Mouse (Mus musculus) lung, embryonic 16.5 days (tissue): ENCODE measurements around the gene Tmem210. TPM values are rescaled to one million over a fixed set of nuclear protein-coding genes. Genes with fewer than 3 reads are reported as not detected.

Experiments
- ATAC-seq: fragments of 200-750 bp; cut with Nextera tagmentation; 2 replicates; pipeline ENCODE4 v1.8.0; 2017; ENCODE audit warnings: low read depth, mild to moderate bottlenecking, moderate library complexity
- H3K27ac ChIP-seq: fragments of 300-500 bp; sonication (generic); 2 replicates; pipeline ENCODE4 v1.5.1; 2014; ENCODE audit warnings: mild to moderate bottlenecking, control low read depth, low read length
- H3K27me3 ChIP-seq: fragments of 300-500 bp; sonication (generic); 2 replicates; pipeline ENCODE4 v1.6.1; 2014; ENCODE audit warnings: low read depth, low read length, mixed read lengths; ENCODE audit not compliant: control insufficient read depth, insufficient read depth
- H3K36me3 ChIP-seq: fragments of 300-500 bp; sonication (generic); 2 replicates; pipeline ENCODE4 v1.6.1; 2014; ENCODE audit warnings: low read length; ENCODE audit not compliant: control insufficient read depth, insufficient read depth
- H3K4me1 ChIP-seq: fragments of 300-500 bp; sonication (generic); replicated peaks from 2 replicates; pipeline ENCODE4 v1.6.1; 2014; ENCODE audit warnings: low read length, mixed read lengths; ENCODE audit not compliant: control insufficient read depth, insufficient read depth
- H3K4me2 ChIP-seq: fragments of 300-500 bp; sonication (generic); 2 replicates; pipeline ENCODE4 v1.6.1; 2014; ENCODE audit warnings: low read depth, low read length, control low read depth
- H3K4me3 ChIP-seq: fragments of 300-500 bp; sonication (generic); 2 replicates; pipeline ENCODE4 v1.5.1; 2014; ENCODE audit warnings: mild to moderate bottlenecking, low read length, control low read depth
- H3K9ac ChIP-seq: fragments of 300-500 bp; sonication (generic); 2 replicates; pipeline ENCODE4 v1.6.1; 2014; ENCODE audit warnings: low read length, control low read depth
- H3K9me3 ChIP-seq: fragments of 300-500 bp; sonication (generic); 2 replicates; pipeline ENCODE4 v1.6.1; 2016; ENCODE audit warnings: low read length; ENCODE audit not compliant: control insufficient read depth
- WGBS: fragments of 180-500 bp; shearing (Covaris S2); extraction: QIAGEN DNeasy Blood & Tissue Kit; methylation state at CpG from one replicate; pipeline ENCODE4 v1.1.7; 2014; 5-methylcytosine and 5-hydroxymethylcytosine counted together
- polyA plus RNA-seq: library from polyadenylated mRNA; unstranded; fragments of >200 nt; fragmentation: Nextera tagmentation; extraction: Ambion mirVana; gene quantifications from 2 replicates; pipeline ENCODE4 v1.2.1, GENCODE M21; 2015

The Tmem210 gene
- polyA plus RNA-seq, 1 experiment from 2014 or later, result not detected

DNA sequence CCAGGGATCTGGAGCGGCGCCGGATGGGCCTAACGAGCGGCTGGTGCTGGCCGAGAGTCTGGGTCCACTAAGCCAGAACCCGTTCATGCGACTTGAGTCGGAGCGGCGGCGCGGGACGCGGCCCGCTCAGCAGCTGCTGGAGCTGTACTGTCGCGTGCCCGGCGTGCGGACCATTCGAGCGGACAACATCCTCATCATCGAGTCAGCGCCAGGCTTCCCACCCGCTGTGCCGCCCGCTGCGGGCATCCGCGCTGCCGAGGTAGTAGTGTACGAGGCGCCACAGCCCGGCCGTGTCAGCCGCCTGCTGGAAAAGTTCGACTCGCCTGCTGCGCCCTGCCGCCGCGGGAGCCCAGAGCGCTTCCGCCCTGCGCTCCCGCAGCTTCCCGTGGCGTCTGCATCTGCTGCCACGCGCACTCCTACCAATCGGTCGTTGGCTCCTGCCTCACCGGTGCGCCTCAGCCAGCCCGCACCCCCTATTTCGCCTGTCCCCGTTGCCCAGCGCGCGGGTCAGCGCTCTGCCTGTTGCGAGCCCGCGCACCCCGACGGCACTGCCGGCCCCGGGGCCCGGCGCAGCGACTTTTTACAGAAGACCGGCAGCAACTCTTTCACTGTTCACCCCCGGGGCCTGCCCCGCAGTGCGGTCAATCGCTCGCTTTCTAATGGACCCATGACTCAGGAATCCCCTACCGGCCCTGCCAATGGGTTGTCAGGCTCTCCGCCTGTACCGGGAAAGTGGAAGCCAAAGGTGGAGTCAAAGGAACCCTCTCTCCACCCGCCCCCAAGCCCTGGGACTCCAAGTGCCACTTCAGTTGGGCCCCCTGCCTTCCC lies 24.9 kb upstream of the Tmem210 start:
- H3K4me2 ChIP-seq, result peak overlapping the region; percentile 98
- H3K27ac ChIP-seq, result peak overlapping the region; percentile 27
- H3K9ac ChIP-seq, result peak overlapping the region; percentile 77
- peak overlapping the region; percentile 89 for H3K4me3 ChIP-seq
- peaks cover 32% of the 10 kb centered on the region for H3K4me1 ChIP-seq
- no peaks in the 10 kb centered on the region for H3K36me3 ChIP-seq
- no peaks in the 10 kb centered on the region for H3K9me3 ChIP-seq
- peak; percentile 18; the same call in 1 of the 2 replicates for ATAC-seq
- 1% methylated on average over 66 of the region's 82 CpGs for WGBS
- peaks cover 5% of the 10 kb centered on the region for H3K27me3 ChIP-seq

DNA sequence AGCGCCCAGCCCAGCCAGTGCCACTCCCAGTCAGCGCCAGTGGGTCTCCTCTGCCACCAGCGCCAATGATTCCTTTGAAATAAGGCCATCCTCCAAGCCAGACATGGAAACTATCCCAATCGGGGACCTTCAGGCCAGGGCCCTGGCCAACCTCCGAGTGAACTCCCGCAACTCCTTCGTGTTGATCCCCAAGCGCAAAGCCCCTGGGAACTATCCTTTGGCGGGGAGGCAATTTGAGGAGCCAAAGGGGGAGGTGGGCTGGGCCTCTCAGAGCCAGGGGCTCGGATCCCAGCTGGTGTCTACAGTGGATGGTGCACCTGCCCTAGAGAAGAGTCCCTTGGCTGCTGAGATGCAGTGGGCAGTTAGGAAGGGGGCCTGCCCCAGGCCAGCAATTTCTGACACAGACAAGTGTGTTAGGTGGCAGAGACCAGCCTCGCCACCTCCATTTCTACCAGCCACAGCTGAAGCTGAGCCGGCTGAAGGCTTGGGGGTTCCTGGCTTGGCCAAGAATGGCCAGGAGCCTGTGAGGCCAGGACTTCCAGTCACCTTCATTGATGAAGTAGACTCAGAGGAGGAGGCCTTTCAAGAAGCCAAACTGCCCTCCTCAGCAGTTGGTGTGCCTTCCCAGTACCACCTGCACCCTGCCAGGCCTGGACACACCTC lies 24.2 kb upstream of the Tmem210 start:
- Histone ChIP-seq H3K27me3 (peaks cover 5% of the 10 kb centered on the region), H3K4me3 (peak overlapping the region; percentile 89), H3K36me3 (no peaks in the 10 kb centered on the region), H3K27ac (no peak overlapping the region), H3K9ac (peak overlapping the region; percentile 77), H3K4me1 (peaks cover 32% of the 10 kb centered on the region), H3K9me3 (no peaks in the 10 kb centered on the region), H3K4me2 (peak overlapping the region; percentile 98)
- 22% methylated on average over 12 of the region's 12 CpGs for WGBS
- no peak for ATAC-seq

DNA sequence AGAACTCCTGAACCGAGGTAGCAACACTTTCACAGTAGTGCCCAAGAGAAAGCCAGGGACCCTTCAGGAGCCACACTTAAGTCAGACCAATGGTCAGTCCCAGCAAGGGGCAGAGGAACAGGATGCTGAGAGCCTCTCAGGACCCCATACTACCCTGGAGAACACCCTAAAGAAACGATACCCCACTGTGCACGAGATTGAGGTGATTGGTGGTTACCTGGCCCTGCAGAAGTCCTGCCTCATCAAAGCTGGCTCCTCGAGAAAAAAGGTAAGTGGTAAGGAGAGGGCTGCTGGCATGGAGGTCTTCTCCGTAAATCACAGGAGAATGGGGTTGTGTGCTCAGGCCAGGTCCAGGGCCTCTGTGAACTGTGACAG lies 23.7 kb upstream of the Tmem210 start:
- H3K4me3 ChIP-seq, result no peak overlapping the region
- no peaks in the 10 kb centered on the region for H3K9me3 ChIP-seq
- no peak overlapping the region for H3K27ac ChIP-seq
- no peak overlapping the region for H3K4me2 ChIP-seq
- H3K4me1 ChIP-seq, result peaks cover 32% of the 10 kb centered on the region
- no peak for ATAC-seq
- WGBS, result 65% methylated on average over 5 of the region's 5 CpGs
- H3K9ac ChIP-seq, result no peak overlapping the region
- peaks cover 5% of the 10 kb centered on the region for H3K27me3 ChIP-seq
- H3K36me3 ChIP-seq, result no peaks in the 10 kb centered on the region

DNA sequence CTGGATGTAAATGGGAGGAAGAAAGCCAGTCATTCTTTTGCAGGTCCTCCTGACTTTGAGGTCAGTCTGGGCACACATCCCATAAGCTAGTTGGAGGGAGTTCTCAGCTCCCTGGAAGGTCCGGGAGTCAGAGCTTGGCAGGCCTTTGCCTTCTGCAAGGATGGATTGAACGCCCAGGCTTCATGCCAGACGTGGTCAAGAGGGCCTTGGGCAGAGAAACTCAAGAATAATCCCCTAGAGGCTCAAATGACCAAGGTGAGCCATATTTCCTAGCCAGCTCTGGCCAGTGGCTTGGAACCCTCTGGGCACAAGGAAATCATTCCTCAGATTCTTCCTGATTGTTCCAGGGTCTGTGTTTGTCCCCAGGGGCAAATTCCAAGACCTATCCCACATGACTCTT lies 23.1 kb upstream of the Tmem210 start:
- WGBS, result 66% methylated on average over 3 of the region's 3 CpGs
- no peak overlapping the region for H3K9ac ChIP-seq
- H3K27ac ChIP-seq, result no peak overlapping the region
- peaks cover 5% of the 10 kb centered on the region for H3K27me3 ChIP-seq
- no peak for ATAC-seq
- no peak overlapping the region for H3K4me3 ChIP-seq
- H3K36me3 ChIP-seq, result peaks cover 2% of the 10 kb centered on the region; the same call in 1 of the 2 replicates
- H3K4me2 ChIP-seq, result 0 out of 2 replicates have a peak overlapping the region, but pooled peaks have one; percentile 10
- H3K4me1 ChIP-seq, result peaks cover 32% of the 10 kb centered on the region
- H3K9me3 ChIP-seq, result no peaks in the 10 kb centered on the region

DNA sequence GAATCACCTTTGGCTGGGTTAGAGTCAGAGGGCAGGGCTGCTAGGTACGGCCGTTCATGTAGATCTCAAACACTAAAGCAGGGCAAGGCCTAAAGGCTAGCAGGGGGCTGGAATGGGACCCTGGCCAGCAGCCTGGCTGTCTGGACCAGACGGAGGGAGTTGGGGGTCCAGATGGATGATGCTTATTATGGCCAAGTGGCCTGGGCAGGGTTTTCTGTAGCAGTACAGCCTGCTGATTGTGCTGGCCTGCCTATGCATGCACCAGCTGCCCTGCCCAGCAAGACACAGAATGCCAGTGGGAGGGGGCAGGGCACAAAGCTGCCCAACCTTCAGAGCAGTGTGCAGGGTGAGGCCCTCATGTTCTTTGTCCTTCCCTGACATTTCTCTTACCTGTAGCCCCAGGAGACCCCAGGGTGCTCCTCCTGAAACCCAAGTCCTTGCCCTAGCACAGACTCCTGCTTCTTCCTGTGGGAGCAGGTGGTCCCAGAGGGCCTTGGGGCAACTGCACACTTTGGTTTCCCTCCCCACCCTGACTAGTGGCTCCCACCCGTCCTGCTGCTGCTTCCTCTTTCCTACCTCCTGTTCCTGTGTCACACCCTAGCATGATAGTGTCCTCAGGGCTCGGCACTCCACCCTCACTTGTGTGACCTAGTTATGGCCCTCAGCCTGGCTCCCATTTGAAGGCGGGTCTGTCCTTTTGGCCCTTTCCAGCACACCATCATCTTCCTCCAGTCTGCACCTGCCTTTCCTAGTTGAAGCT lies 21.9 kb upstream of the Tmem210 start:
- no peak overlapping the region for H3K27ac ChIP-seq
- no peak overlapping the region for H3K4me3 ChIP-seq
- peaks cover 34% of the 10 kb centered on the region for H3K4me1 ChIP-seq
- peak overlapping the region; percentile 26; the same call in 1 of the 2 replicates for H3K9ac ChIP-seq
- no peaks in the 10 kb centered on the region for H3K9me3 ChIP-seq
- no peak for ATAC-seq
- 0 out of 2 replicates have a peak overlapping the region, but pooled peaks have one; percentile 8 for H3K4me2 ChIP-seq
- WGBS, result 61% methylated on average over 6 of the region's 6 CpGs
- peaks cover 3% of the 10 kb centered on the region; the same call in 1 of the 2 replicates for H3K36me3 ChIP-seq
- peaks cover 5% of the 10 kb centered on the region for H3K27me3 ChIP-seq

DNA sequence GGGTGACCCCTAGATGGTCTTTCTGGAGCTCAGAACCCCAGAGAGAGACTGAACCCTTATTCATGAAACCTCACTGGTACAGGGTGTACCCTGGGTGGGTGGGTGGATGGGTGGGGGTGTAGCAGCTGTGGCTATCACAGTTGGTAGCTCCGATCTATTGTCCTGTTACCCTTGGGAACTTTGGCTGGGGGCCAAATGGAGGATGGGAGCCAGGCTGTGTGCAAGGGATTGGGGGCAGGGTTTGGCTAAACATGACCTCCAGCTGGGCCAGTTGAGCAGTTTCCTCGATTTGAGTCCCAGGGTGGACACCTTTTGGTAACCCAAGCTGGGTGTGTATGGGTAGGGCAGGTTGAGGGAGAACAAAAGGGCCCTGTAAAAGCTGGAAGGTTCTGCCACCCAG lies 21.2 kb upstream of the Tmem210 start:
- no peak overlapping the region for H3K9ac ChIP-seq
- H3K27me3 ChIP-seq, result peaks cover 5% of the 10 kb centered on the region
- H3K4me1 ChIP-seq, result peaks cover 39% of the 10 kb centered on the region
- no peak overlapping the region for H3K4me3 ChIP-seq
- WGBS, result 35% methylated on average over 2 of the region's 2 CpGs
- no peaks in the 10 kb centered on the region for H3K9me3 ChIP-seq
- H3K4me2 ChIP-seq, result no peak overlapping the region
- no peak overlapping the region for H3K27ac ChIP-seq
- peaks cover 3% of the 10 kb centered on the region; the same call in 1 of the 2 replicates for H3K36me3 ChIP-seq
- no peak for ATAC-seq

DNA sequence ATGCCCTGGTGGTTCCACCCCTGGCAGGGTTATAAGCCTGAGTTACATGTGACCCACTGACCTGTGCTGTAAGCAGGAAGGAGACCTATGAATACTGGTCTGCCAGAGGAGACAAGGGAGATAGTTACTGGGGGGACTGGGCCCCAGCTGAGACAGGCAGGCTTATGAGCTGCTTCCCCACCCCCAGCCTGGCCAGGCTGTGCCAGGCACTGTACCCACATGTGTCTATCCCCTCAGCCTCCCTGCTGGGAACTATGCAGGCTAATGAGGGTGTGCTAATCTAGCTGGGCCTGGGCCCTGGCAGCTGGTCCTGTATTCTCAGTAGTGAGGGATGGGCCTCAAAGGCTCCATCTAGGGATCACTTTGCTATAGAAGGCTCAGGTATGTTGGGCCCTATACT lies 20.7 kb upstream of the Tmem210 start:
- no peak overlapping the region for H3K9ac ChIP-seq
- H3K27me3 ChIP-seq, result peaks cover 5% of the 10 kb centered on the region
- no peaks in the 10 kb centered on the region for H3K9me3 ChIP-seq
- ATAC-seq, result no peak
- H3K4me2 ChIP-seq, result no peak overlapping the region
- no peak overlapping the region for H3K27ac ChIP-seq
- peaks cover 3% of the 10 kb centered on the region; the same call in 1 of the 2 replicates for H3K36me3 ChIP-seq
- no peak overlapping the region for H3K4me3 ChIP-seq
- H3K4me1 ChIP-seq, result peaks cover 36% of the 10 kb centered on the region

DNA sequence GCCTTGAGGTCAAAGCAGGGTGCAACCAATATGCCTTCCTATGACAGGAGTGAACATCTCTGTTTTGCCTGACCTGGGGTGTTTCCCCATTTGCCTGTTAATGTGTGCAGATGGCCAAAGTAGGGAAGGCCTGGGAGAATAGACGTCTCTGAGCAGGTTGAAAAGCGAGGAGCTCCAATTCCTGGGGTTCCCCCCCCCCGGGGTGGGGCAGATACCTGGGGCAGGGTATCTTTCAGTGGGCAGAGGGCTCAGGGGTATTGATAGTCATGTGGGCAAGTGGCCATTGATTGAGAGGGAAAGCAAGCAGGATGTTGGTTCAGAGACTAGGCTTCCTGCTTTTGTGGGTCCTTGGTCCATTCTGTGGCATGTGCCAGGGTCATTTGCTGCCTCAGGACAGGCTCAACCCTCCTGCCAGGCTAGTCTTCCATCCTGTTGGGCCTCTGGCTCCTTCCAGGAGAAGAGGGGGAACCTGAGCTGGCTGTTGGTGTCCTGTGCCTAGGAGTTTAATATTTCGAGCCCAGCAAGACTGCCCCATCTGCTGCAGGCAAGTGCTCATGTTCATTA lies 20.1 kb upstream of the Tmem210 start:
- Histone ChIP-seq H3K4me1 (peaks cover 36% of the 10 kb centered on the region), H3K9me3 (no peaks in the 10 kb centered on the region), H3K9ac (no peak overlapping the region), H3K27me3 (peaks cover 5% of the 10 kb centered on the region), H3K36me3 (peaks cover 3% of the 10 kb centered on the region; the same call in 1 of the 2 replicates), H3K4me3 (no peak overlapping the region), H3K4me2 (no peak overlapping the region), H3K27ac (no peak overlapping the region)
- ATAC-seq, result no peak
- 63% methylated on average over 4 of the region's 4 CpGs for WGBS
